ENCODE assay signal across 9 mouse cellular contexts in genomic region chr11:96294245-96295091, GRCm38 (mm10). TPM values are rescaled to one million over a fixed set of nuclear protein-coding genes. Genes with fewer than 3 reads are reported as not detected.
DNase-seq lines count a peak whose midpoint lies in the region; ATAC-seq lines count a peak whose summit lies in the region.
"Had no signal": no experiment of that assay in that cellular context is flagged by ENCODE, and none has a peak within 500 bp of the region (broad histone marks: within the 10 kb centered on the region; RNA-seq: fewer than 3 reads in every experiment).

No protein-coding gene starts in this region.

- intact Hi-C loops in heart, postnatal 10 days (cut with DNase I), result loop anchor here (2.0 kb wide), 1 partner anchor 16 kb away; no protein-coding TSS in a partner anchor

- peak; percentile 73 for ATAC-seq in CD4-positive, CD25-positive, alpha-beta regulatory T cell, adult 4 months

- peak; percentile 78 to 83 for DNase-seq in cerebellum, postnatal 14 days
- no peak for DNase-seq in cerebellum, adult 8-10 months
- peak; percentile 76 for DNase-seq in c-Kit-positive CD71-negative TER-119-negative erythroid progenitor cells, embryonic 14.5 days (ENCODE audit: low read depth)
- DNase-seq in heart, postnatal 10 days, result peak; percentile 73 to 86
- peak; percentile 94 for DNase-seq in kidney, postnatal 14 days
- peak; percentile 78 to 86 for DNase-seq in lung, postnatal 4 days
- DNase-seq in spleen, postnatal 4 days (ENCODE audit: low spot score in 2 of 2), result peak; percentile 52 to 81

RNA-seq across cellular contexts. Expression of gene Hoxb6, which starts 2.2 kb away (rescaled TPM):
- not detected for polyA plus RNA-seq in CD4-positive, CD25-positive, alpha-beta regulatory T cell, adult 4 months (2017; shearing (Covaris generic))
- not detected for total RNA-seq in heart, postnatal 10 days (2021)

RNA-seq across cellular contexts. Expression of gene Hoxb7, which starts 8.0 kb away (rescaled TPM):
- not detected for polyA plus RNA-seq in CD4-positive, CD25-positive, alpha-beta regulatory T cell, adult 4 months (2017; shearing (Covaris generic))
- total RNA-seq in heart, postnatal 10 days (2021), result not detected

RNA-seq across cellular contexts. Expression of gene Hoxb5, which starts 8.7 kb away (rescaled TPM):
- not detected for polyA plus RNA-seq in CD4-positive, CD25-positive, alpha-beta regulatory T cell, adult 4 months (2017; shearing (Covaris generic))
- under 1 TPM; 0.45 to 0.62 TPM for total RNA-seq in heart, postnatal 10 days (2021)

RNA-seq across cellular contexts. Expression of gene Hoxb8, which starts 12.8 kb away (rescaled TPM):
- polyA plus RNA-seq in CD4-positive, CD25-positive, alpha-beta regulatory T cell, adult 4 months (2017; shearing (Covaris generic)), result not detected
- total RNA-seq in heart, postnatal 10 days (2021), result not detected
- polyA plus RNA-seq: liver, embryonic 15.5 days had no signal

RNA-seq across cellular contexts. Expression of gene Hoxb9, which starts 23.2 kb away (rescaled TPM):
- polyA plus RNA-seq in CD4-positive, CD25-positive, alpha-beta regulatory T cell, adult 4 months (2017; shearing (Covaris generic)), result under 1 TPM in 1 of 2 experiments, not detected in 1; 0.23 TPM
- not detected for total RNA-seq in heart, postnatal 10 days (2021)
- polyA plus RNA-seq: liver, embryonic 15.5 days had no signal
